8 mouse cellular contexts compared by ENCODE assay signal in the genomic region with DNA sequence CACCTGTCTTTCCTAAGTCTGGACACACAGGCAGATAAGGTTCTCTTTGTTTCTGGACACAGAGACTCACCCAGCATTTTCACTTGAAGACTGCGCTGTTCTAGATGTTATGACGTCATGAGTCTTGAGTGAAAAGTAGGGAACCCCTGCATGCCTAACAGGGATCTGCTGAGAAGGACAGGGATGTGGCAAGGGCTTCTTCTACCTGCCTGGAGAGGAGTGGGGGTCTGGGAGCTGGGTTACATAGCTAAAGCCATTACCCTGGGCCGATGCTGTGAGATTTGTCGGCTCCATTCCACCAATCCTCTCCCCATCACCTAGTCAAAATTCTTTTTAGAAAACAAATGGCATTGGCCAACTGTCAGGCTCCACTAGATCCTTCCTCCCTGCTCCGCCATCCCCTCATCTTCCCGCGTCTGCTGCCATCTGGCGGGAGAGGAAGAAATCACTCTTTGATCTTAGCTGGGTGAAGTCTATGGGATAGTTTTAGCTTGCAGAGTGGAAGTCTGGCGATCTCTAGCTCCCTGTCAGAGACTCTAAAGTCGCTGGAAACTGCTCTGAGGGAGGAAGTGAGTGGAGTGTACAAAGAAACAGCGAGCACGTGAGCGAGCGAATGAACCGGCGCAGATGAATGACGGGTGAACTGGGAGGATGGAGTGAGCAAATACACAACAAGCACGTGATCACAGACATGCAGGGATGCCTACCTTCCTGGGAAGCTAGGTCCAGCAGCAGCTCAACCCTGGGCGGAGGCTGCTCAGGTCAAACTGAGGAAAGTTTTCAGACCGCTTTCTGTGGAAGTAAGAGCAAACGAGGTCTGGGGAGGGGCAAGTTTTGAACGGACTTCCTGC. TPM values are rescaled to one million over a fixed set of nuclear protein-coding genes. Genes with fewer than 3 reads are reported as not detected.
DNase-seq lines count a peak whose midpoint lies in the region; ATAC-seq and TF ChIP-seq lines count a peak whose summit lies in the region.

No protein-coding gene starts in this region.

- H3K4me2 ChIP-seq in CH12.LX (ENCODE audit: insufficient read depth, low read depth, poor library complexity, severe bottlenecking): peak overlapping the region; percentile 66
- peak overlapping the region; percentile 47 for H3K4me2 ChIP-seq in forebrain, postnatal 0 days (ENCODE audit: low read depth)

- TF ChIP-seq EP300 in CH12.LX (IDR thresholded peaks at IDR 0.05; ENCODE audit: low read length): no peak

- no peaks in the 10 kb centered on the region for H3K79me2 ChIP-seq in CH12.LX (replicated peaks; ENCODE audit: control insufficient read depth, extremely low read depth, insufficient read depth, poor library complexity, severe bottlenecking)

- H3K4me1 ChIP-seq in CH12.LX (ENCODE audit: control insufficient read depth in 1 of 2, insufficient read depth in 2 of 2): peaks cover 0 to 6% of the 10 kb centered on the region in 2 experiments; a peak in 2 of 4 replicates
- H3K4me1 ChIP-seq in forebrain, postnatal 0 days (ENCODE audit: insufficient read depth): no peaks in the 10 kb centered on the region
- no peaks in the 10 kb centered on the region for H3K4me1 ChIP-seq in lung, adult 2 months (ENCODE audit: control insufficient read depth, insufficient read depth, low read length)

- no peaks in the 10 kb centered on the region for H3K36me3 ChIP-seq in CH12.LX (replicated peaks in 1 of 2; ENCODE audit: control insufficient read depth in 1 of 2, insufficient read depth in 1 of 2, low read length in 1 of 2)
- no peaks in the 10 kb centered on the region for H3K36me3 ChIP-seq in forebrain, postnatal 0 days (ENCODE audit: insufficient read depth)

- TF ChIP-seq POLR2A in CH12.LX (IDR thresholded peaks at IDR 0.05; ENCODE audit: low read depth, low read length): no peak
- no peak for TF ChIP-seq POLR2A in lung, adult 2 months (IDR thresholded peaks at IDR 0.05; ENCODE audit: borderline replicate concordance, extremely low read depth, low read depth, low read length)

- dilution Hi-C loops in CH12.LX (cut with MboI; ENCODE audit: extremely low pct_ligation_motif_present, extremely low pct_unique_long_range_greater_than_20kb, low sequenced_read_pairs): no loop called here

- H3K4me3 ChIP-seq in CH12.LX (replicated peaks in 1 of 3; ENCODE audit: low read depth in 2 of 3, low read length in 2 of 3, poor library complexity in 1 of 3): peak overlapping the region in 2 of 3 experiments; percentile 22 to 23
- H3K4me3 ChIP-seq in forebrain, postnatal 0 days (ENCODE audit: low read depth, low read length): 0 out of 2 replicates have a peak overlapping the region, but pooled peaks have one; percentile 13
- H3K4me3 ChIP-seq in lung, adult 2 months (replicated peaks; ENCODE audit: extremely low read depth, low read depth, low read length): no peak overlapping the region

- peak; percentile 80 for TF ChIP-seq RAD21 in CH12.LX (IDR thresholded peaks at IDR 0.05; ENCODE audit: low read depth, low read length)

- peaks cover 3% of the 10 kb centered on the region for H3K9me3 ChIP-seq in CH12.LX (replicated peaks; ENCODE audit: low read length)
- H3K9me3 ChIP-seq in forebrain, postnatal 0 days (ENCODE audit: low read length): no peaks in the 10 kb centered on the region

- H3K27ac ChIP-seq in CH12.LX (ENCODE audit: insufficient read depth, low read depth): no peak overlapping the region
- H3K27ac ChIP-seq in forebrain, postnatal 0 days (ENCODE audit: low read depth, low read length): no peak overlapping the region

- WGBS in forebrain, postnatal 0 days: 14% methylated on average over 22 of the region's 22 CpGs
- 9% methylated on average over 22 of the region's 22 CpGs for WGBS in lung, adult 2 months

- peak; percentile 91 for ATAC-seq in forebrain, postnatal 0 days

- DNase-seq in CH12.LX (ENCODE audit: extremely low read depth): peak; percentile 58
- peak; percentile 84 for DNase-seq in cerebellum, adult 11-12 months
- DNase-seq in forebrain, postnatal 0 days: peak; percentile 92
- peak; percentile 89 for DNase-seq in heart, postnatal 4 days
- DNase-seq in layer of hippocampus, adult 18-20 months (ENCODE audit: low spot score in 2 of 2): peak; percentile 77 to 86
- DNase-seq in lung, adult 2 months: peak; percentile 43
- peak; percentile 25 for DNase-seq in ovary, adult 18-20 months (ENCODE audit: low spot score)
- peak; percentile 78 for DNase-seq in thymus, postnatal 0 days (ENCODE audit: low spot score)

- in situ Hi-C loops in CH12.LX (cut with MboI; ENCODE audit: low pct_ligation_motif_present, low pct_unique_long_range_greater_than_20kb, low sequenced_read_pairs): loop anchor here (5.0 kb wide), 1 partner anchor 125 kb away; no protein-coding TSS in a partner anchor

- peak; percentile 40 to 91 for TF ChIP-seq CTCF in CH12.LX (conservative IDR thresholded peaks at IDR 0.05 in 1 of 2, IDR thresholded peaks at IDR 0.05 in 1 of 2; ENCODE audit: low read depth in 2 of 2, low read length in 2 of 2)
- TF ChIP-seq CTCF in forebrain, postnatal 0 days (IDR thresholded peaks at IDR 0.05; ENCODE audit: low read depth): peak; percentile 97
- TF ChIP-seq CTCF in lung, adult 2 months (IDR thresholded peaks at IDR 0.05; ENCODE audit: insufficient read depth, low read length): peak; percentile 71

- H3K9ac ChIP-seq in CH12.LX (ENCODE audit: insufficient read depth, low read depth): no peak overlapping the region
- H3K9ac ChIP-seq in forebrain, postnatal 0 days: no peak overlapping the region

- H3K27me3 ChIP-seq in CH12.LX (replicated peaks): peaks cover 34% of the 10 kb centered on the region
- H3K27me3 ChIP-seq in forebrain, postnatal 0 days (ENCODE audit: insufficient read depth, low read length): no peaks in the 10 kb centered on the region; the same call in 1 of the 2 replicates

TF ChIP-seq in CH12.LX, 34 proteins besides CTCF, POLR2A, EP300 and RAD21:
- peak; percentile 15; the same call in 1 of the 2 replicates for TF ChIP-seq USF2 (conservative IDR thresholded peaks at IDR 0.05; ENCODE audit: low read depth, low read length)
- peak; percentile 83 for TF ChIP-seq SMC3 (IDR thresholded peaks at IDR 0.05; ENCODE audit: low read depth, low read length)
- peak; percentile 13; the same call in 1 of the 2 replicates for TF ChIP-seq ZC3H11A (IDR thresholded peaks at IDR 0.05; ENCODE audit: low read depth, low read length)
- TF ChIP-seq BHLHE40 (IDR thresholded peaks at IDR 0.05; ENCODE audit: low read depth, low read length): peak; percentile 89
- TF ChIP-seq MAX (IDR thresholded peaks at IDR 0.05; ENCODE audit: low read length): no peak
- TF ChIP-seq E2F4 (IDR thresholded peaks at IDR 0.05; ENCODE audit: insufficient replicate concordance, low read depth, low read length): no peak

RNA-seq across cellular contexts. Expression of a gene that starts 25.9 kb away (rescaled TPM):
- total RNA-seq in CH12.LX (2012; rRNA removed): not detected in 2 replicates
- total RNA-seq in CH12.LX (2014; rRNA removed): not detected in 2 replicates
- polyA plus RNA-seq in CH12.LX (2012; ENCODE audit: insufficient read length, low read depth): 0.85 and 1.2 TPM in 2 replicates
- total RNA-seq in forebrain, postnatal 0 days (2014; rRNA removed): not detected in 2 replicates
- not detected in 2 replicates for polyA plus RNA-seq in forebrain, postnatal 0 days (2015; fragmentation: Nextera tagmentation; extraction: Ambion mirVana)
- total RNA-seq in heart, postnatal 4 days (2021): not detected
- not detected for total RNA-seq in layer of hippocampus, adult 18-20 months (2021)
- not detected in 2 replicates for polyA plus RNA-seq in lung, adult 2 months (2012; rRNA removed)
- not detected in 2 replicates for polyA plus RNA-seq in thymus, postnatal 0 days (2015; fragmentation: Nextera tagmentation; extraction: Ambion mirVana)

Comparison
In these comparisons a context has a peak if more than half of its experiments do, and no peak if none do; other contexts are left out.
1. DNase-seq: peak in every context shown above with its lines; median percentile 92 in forebrain, postnatal 0 days; 89 in heart, postnatal 4 days; 84 in cerebellum, adult 11-12 months; 82 in layer of hippocampus, adult 18-20 months; 78 in thymus, postnatal 0 days; 58 in CH12.LX; 43 in lung, adult 2 months; 25 in ovary, adult 18-20 months.